Mouse (Mus musculus) MEL (cell line): ENCODE data around the gene Acta2.

Source experiments
- E2F4 ChIP-seq: IDR thresholded peaks from 2 replicates; pipeline ENCODE4 v1.6.1; 2011; ENCODE audit warnings: low read depth, low read length, improper control_type of control experiment, borderline replicate concordance
- POLR2A ChIP-seq, 2 experiments: IDR thresholded peaks; 2 replicates each; pipeline ENCODE4 v1.6.1; 2011 to 2012; ENCODE audit warnings: low read length in 2 of 2, mild to moderate bottlenecking in 2 of 2, control low read depth in 1 of 2, improper control_type of control experiment in 1 of 2, low read depth in 1 of 2, moderate library complexity in 1 of 2; ENCODE audit not compliant: control insufficient read depth in 1 of 2, insufficient read depth in 1 of 2, poor library complexity in 1 of 2

DNA sequence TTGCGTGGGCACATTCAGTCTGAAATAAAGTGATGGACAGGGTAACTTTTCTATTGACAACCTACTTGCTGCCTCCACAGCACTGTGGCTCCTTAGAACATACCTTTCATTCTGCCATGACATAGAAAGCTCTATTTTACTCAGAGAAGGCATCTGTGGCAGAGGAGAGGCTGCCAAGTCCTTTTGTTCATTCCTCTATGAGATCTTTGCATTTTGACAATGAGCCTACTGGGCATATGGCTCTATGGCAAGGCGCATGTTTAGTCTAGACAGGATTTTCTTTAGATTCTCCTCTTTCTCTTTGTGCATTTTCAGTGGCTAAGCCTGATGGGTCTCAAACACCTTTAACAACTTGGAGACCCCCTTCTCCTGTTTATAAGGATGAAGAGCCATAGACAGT, 17.6 kb downstream of the Acta2 start:
- no peak for TF ChIP-seq POLR2A (IDR thresholded peaks at IDR 0.05; ENCODE audit: control insufficient read depth in 1 of 2, insufficient read depth in 1 of 2, low read depth in 1 of 2, low read length in 2 of 2, poor library complexity in 1 of 2)
- TF ChIP-seq E2F4, result no peak
